Mouse (Mus musculus): ENCODE results near the gene Fars2.

DNA sequence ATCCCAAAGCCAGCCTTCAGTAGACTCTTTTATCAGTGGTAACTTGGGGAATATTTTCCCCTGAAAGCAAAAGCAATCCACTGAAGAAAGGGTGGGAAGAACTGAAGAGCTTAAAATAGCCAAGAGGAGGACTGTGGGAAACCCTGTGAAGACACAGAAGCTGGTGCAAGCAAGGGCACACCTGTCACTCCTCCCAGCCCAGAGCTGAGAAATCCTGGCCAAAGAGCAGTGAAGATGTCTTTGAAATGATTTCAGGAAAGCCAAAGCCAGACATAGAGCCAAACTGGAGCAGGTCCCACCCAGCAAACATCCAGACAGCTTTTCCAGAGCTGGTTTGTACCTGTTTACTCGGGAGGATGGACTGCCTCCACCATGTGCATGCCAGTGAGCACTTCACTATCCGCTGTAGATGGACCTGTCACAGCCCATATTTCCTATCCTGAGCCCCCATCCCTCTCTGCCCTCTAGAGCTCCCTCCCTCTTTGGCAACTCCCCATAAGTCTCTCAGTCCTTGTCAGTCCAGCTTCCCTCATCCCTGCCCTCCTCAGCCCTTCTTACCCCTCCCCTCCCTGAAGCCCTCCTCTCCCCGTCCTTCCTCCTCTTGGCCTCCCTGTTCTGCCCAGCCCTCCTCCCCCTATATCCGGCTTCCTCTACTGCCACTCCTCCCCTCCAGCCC lies 327.7 kb downstream of the Fars2 start:
- no peak for TF ChIP-seq CTCF (IDR thresholded peaks at IDR 0.05; ENCODE audit: low read depth)
- TF ChIP-seq EP300 (IDR thresholded peaks at IDR 0.05; ENCODE audit: low read depth) = no peak

Measured in liver, postnatal 0 days (tissue).